Mouse (Mus musculus): ENCODE results near the gene Tex28. TPM values are rescaled to one million over a fixed set of nuclear protein-coding genes. Genes with fewer than 3 reads are reported as not detected.
"Not testable (repeated sequence)": the region's sequence is repeated elsewhere in the genome, so short reads cannot be mapped to it uniquely, and the experiment has no call there.

Tex28 gene
- polyA plus RNA-seq (2012; rRNA removed) = not detected in 2 replicates

DNA sequence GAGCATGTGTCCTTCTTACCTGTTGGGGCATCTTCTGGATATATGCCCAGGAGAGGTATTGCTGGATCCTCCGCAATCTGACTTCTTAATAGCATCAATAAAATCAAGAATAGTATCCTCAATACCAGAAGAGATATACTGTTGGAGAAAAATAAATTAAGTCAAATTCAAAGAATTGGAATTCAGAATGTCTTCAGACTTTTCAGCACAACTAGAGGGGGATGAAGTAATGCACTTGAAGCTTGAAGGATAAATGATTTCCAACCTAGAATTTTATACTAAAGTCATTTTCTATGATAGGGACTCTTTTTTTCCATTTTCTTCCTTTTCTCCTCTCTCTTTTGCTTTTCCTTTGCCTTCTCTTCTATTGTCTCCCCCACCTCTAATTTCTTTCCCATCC is at the start of gene Tex28:
Tex28 (minus strand) TSS at position 101 of the 400 bp plus-strand sequence.
- DNase-seq (ENCODE audit: low spot score) = no peak

- no peak for DNase-seq (ENCODE audit: low spot score)
These were observed 35.9 kb upstream of the Tex28 start for GRCm38 (mm10) chrX:74203556-74203955.

DNA sequence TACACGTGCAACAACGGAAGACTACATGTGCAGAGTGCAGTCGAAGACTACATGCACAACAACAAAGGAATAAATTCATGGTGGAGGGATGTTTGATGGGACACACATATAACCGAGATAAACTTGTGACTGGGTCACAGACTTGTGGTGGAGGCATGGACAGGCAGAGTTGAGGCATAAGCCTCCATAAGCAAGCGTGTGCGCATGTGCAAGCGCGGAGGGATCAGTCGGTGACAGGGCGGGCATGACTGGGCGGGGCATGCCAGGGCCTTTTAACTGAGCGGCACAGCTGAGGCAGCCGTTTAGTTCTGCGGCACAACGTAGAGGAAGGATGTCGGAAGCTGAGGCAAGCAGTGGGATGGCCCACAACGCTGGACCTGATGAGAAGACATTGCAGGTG is 9.3 kb upstream of the Tex28 start, which contains the start of gene Tktl1:
Tktl1 (plus strand) TSS at position 301 of the 400 bp plus-strand sequence.
- DNase-seq (ENCODE audit: low spot score) = no peak

DNA sequence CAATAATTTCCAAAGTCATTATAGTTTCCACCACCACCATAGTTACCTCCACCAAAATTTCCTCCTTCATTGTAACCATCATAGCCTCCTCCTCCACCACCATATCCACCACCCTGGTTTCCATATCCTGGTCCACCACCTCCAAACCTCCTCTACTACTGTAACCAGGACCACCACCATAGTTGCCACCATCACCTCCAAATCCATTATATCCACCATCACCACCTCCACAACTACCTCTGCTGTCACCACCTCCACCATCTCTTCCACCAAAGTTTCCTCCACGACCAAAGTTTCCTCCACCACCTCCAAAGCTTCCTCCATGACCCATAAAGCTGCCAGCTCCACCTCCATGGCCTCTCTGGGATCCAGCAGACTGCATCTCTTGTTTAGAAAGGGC is 32.4 kb downstream of the Tex28 start, which contains the start of gene Mecp2:
Mecp2 (minus strand) TSS at position 101 of the 400 bp plus-strand sequence.
- not testable (repeated sequence) for DNase-seq (ENCODE audit: low spot score)

DNA sequence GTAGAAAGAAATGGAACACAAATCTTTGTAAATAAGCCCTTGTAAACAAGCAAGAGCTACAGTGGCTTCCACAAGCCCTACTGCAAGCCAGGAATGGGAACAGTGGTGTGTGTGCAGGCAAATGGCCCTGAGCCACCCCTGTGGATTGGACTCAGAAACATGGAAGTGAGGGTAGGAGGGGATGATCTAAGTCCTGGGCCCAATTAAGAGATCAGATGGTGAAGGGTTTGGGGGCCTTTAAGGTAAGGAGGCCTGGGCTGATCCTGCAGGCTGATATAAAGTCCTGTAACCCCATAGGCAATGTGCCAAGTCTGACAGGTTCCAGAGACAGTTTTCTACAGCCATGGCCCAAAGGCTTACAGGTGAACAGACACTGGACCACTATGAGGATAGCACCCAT is 40.5 kb downstream of the Tex28 start, which contains the start of gene Opn1mw:
Opn1mw (plus strand) TSS at position 301 of the 400 bp plus-strand sequence.
- DNase-seq (ENCODE audit: low spot score) = no peak

DNA sequence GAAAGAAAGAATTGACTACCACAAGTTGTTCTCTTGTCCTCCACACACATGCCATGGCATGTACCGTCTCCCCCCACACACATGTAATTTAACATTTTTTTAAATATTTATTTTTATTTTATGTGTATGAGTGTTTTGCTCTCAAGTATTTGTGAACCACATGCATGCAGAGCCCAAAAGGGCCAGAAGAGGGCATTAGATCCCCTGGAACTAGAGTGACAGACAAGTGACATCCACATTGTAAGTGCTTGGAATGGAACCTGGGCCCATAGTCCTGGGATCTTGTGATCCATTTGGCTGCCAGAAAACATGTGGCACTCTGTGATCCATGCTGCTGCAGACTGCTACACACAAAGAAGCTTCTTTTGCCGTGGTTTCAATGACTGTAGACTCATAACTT is 42.7 kb downstream of the Tex28 start:
- no peak for DNase-seq (ENCODE audit: low spot score)

- peak; percentile 27 for DNase-seq (ENCODE audit: low spot score)
These were observed 52.1 kb downstream of the Tex28 start for GRCm38 (mm10) chrX:74115511-74115910.

DNA sequence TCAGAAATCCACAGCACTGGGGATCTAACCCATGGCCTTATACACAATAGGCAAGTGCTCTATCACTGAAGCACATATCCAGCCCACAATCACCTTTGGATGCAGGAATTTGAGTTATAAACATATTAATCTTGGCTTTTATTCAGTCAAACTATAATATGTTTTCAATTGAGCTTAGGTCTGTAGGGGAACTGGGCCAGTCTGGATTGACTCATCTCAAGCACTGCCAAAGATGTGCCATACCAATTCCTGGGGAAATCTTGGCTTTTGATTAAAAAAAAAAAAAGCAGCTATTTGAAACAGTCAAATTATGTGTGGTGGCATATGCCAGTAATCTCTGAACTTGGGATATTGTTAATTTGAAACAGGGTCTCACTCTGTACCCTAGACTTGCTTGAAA is 53.6 kb downstream of the Tex28 start:
- DNase-seq (ENCODE audit: low spot score) = no peak

DNA sequence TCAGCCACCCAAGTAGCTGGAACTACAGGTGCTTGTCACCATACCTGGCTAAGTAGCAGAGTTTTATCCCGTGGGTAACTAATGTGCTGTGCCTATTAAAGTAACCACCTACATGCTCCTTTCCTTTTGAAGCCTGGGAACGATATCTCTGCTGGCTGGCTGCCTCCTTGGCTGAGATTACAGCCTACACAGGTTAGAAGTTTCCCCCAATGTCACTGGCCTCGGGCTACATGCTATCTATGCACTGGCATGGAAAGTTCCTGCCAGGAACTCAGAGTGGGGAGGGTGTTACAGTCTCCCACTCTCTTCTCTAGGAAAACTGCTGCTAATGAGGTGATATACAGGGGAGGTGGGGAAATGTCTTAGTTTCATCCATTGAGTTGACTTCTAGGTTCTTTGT is 58.9 kb downstream of the Tex28 start:
- no peak for DNase-seq (ENCODE audit: low spot score)

GRCm38 (mm10) chrX:74105916-74106315 is 61.7 kb downstream of the Tex28 start:
- no peak for DNase-seq (ENCODE audit: low spot score)

DNA sequence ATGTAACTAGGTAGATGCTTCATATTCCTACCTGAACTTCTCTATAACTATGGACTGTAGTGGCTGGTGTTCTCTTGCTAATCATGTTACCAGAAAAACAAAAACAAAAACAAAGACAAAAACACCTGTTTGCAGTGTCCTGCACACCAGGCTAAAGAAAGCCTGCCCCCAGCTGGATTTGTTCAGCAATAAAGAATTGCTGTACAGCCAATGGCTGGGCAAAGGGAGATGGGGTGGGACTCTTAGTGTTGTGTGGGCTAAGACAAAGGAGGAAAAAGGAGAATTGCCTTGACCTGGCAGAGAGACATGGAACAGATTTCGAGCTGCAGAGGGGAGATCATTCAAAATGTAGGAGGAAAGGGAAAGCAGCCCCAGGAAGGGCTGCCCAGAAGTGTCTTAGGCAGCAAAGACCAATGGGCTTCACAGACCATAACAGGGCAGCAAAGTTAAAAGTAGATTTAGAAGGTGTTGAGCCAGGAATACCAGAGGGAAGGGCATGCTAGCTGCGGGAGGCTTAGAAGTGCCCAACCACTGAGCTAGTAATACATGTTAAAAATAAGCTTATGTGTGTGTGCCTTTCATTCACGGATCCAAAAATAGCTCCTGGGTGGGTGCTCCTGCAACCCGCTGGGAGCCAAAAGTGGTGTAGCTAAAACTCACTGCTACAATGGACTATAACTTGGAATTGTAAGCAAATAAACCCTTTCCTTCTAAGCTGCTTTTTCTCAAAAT is 64.0 kb downstream of the Tex28 start:
- DNase-seq (ENCODE audit: low spot score) = no peak

Other genes with a start within 250 kb of the Tex28 start
- 6.0 and 8.4 TPM in 2 replicates for gene Arhgap4, start 246.0 kb downstream of the Tex28 start, polyA plus RNA-seq (2012; rRNA removed)
- 86.8 and 92.2 TPM in 2 replicates for gene Naa10, start 245.9 kb downstream of the Tex28 start, polyA plus RNA-seq (2012; rRNA removed)
- 35.0 and 36.8 TPM in 2 replicates for gene Renbp, start 237.0 kb downstream of the Tex28 start, polyA plus RNA-seq (2012; rRNA removed)
- gene Hcfc1, start 201.5 kb downstream of the Tex28 start, polyA plus RNA-seq (2012; rRNA removed) = 18.7 and 32.6 TPM in 2 replicates
- gene Irak1, start 143.9 kb downstream of the Tex28 start, polyA plus RNA-seq (2012; rRNA removed) = 89.2 and 104 TPM in 2 replicates
- not detected in 2 replicates for gene Opn1mw, start 40.4 kb downstream of the Tex28 start, polyA plus RNA-seq (2012; rRNA removed)
- gene Mecp2, start 32.5 kb downstream of the Tex28 start, polyA plus RNA-seq (2012; rRNA removed) = 12.8 and 17.1 TPM in 2 replicates
- gene Tktl1, start 9.4 kb upstream of the Tex28 start, polyA plus RNA-seq (2012; rRNA removed) = 0.03 and 0.04 TPM in 2 replicates
- 5,313 and 5,579 TPM in 2 replicates for gene Flna, start 82.0 kb upstream of the Tex28 start, polyA plus RNA-seq (2012; rRNA removed)
- 92.6 and 98.0 TPM in 2 replicates for gene Emd, start 86.8 kb upstream of the Tex28 start, polyA plus RNA-seq (2012; rRNA removed)
- 2,380 and 2,941 TPM in 2 replicates for gene Rpl10, start 103.0 kb upstream of the Tex28 start, polyA plus RNA-seq (2012; rRNA removed)
- 106 and 145 TPM in 2 replicates for gene Taz, start 114.1 kb upstream of the Tex28 start, polyA plus RNA-seq (2012; rRNA removed)
- 36.1 and 44.7 TPM in 2 replicates for gene Dnase1l1, start 114.5 kb upstream of the Tex28 start, polyA plus RNA-seq (2012; rRNA removed)
- gene Atp6ap1, start 129.3 kb upstream of the Tex28 start, polyA plus RNA-seq (2012; rRNA removed) = 213 and 234 TPM in 2 replicates
- gene Gdi1, start 137.2 kb upstream of the Tex28 start, polyA plus RNA-seq (2012; rRNA removed) = 251 and 365 TPM in 2 replicates
- gene Fam50a, start 145.2 kb upstream of the Tex28 start, polyA plus RNA-seq (2012; rRNA removed) = 52.5 and 63.5 TPM in 2 replicates
- gene Plxna3, start 161.2 kb upstream of the Tex28 start, polyA plus RNA-seq (2012; rRNA removed) = 16.4 and 17.9 TPM in 2 replicates
- 67.1 and 87.5 TPM in 2 replicates for gene Lage3, start 185.8 kb upstream of the Tex28 start, polyA plus RNA-seq (2012; rRNA removed)
- 54.3 and 66.7 TPM in 2 replicates for gene Ubl4a, start 205.4 kb upstream of the Tex28 start, polyA plus RNA-seq (2012; rRNA removed)
- 14.1 and 18.0 TPM in 2 replicates for gene Slc10a3, start 205.5 kb upstream of the Tex28 start, polyA plus RNA-seq (2012; rRNA removed)
- 38.3 and 40.6 TPM in 2 replicates for gene Fam3a, start 225.4 kb upstream of the Tex28 start, polyA plus RNA-seq (2012; rRNA removed)
- gene Ikbkg, start 225.5 kb upstream of the Tex28 start, polyA plus RNA-seq (2012; rRNA removed) = 25.0 and 26.3 TPM in 2 replicates